Mouse (Mus musculus): ENCODE data around the gene Ahcyl2. TPM values are rescaled to one million over a fixed set of nuclear protein-coding genes. Genes with fewer than 3 reads are reported as not detected.

Gene Ahcyl2
- total and polyA plus RNA-seq, 3 experiments: 50.0 to 204 (median 184) TPM

GRCm38 (mm10) chr6:29776542-29777237 lies 8.9 kb downstream of the Ahcyl2 start:
- Histone ChIP-seq H3K4me2 (ENCODE audit: insufficient read depth, low read depth, poor library complexity, severe bottlenecking) (no peak overlapping the region), H3K36me3 (replicated peaks in 1 of 2; ENCODE audit: control insufficient read depth in 1 of 2, insufficient read depth in 1 of 2, low read length in 1 of 2) (peaks cover 0 to 20% of the 10 kb centered on the region in 2 experiments), H3K27ac (ENCODE audit: insufficient read depth, low read depth) (no peak overlapping the region), H3K79me2 (replicated peaks; ENCODE audit: control insufficient read depth, extremely low read depth, insufficient read depth, poor library complexity, severe bottlenecking) (peaks cover 23% of the 10 kb centered on the region), H3K9me3 (replicated peaks; ENCODE audit: low read length) (no peaks in the 10 kb centered on the region), H3K4me1 (ENCODE audit: control insufficient read depth in 1 of 2, insufficient read depth in 2 of 2) (peaks cover 0 to 55% of the 10 kb centered on the region in 2 experiments; a peak in 2 of 4 replicates), H3K9ac (ENCODE audit: insufficient read depth, low read depth) (no peak overlapping the region), H3K27me3 (replicated peaks) (no peaks in the 10 kb centered on the region), H3K4me3 (replicated peaks in 1 of 3; ENCODE audit: low read depth in 2 of 3, low read length in 2 of 3, poor library complexity in 1 of 3) (no peak overlapping the region)
- in situ Hi-C loops (cut with MboI; ENCODE audit: low pct_ligation_motif_present, low pct_unique_long_range_greater_than_20kb, low sequenced_read_pairs) (no loop called here), dilution Hi-C loops (cut with MboI; ENCODE audit: extremely low pct_ligation_motif_present, extremely low pct_unique_long_range_greater_than_20kb, low sequenced_read_pairs) (no loop called here)
- no peak for TF ChIP-seq HCFC1 (IDR thresholded peaks at IDR 0.05; ENCODE audit: low read depth, low read length)
- TF ChIP-seq ETS1 (conservative IDR thresholded peaks at IDR 0.05; ENCODE audit: low read depth, low read length): no peak
- TF ChIP-seq ELF1 (IDR thresholded peaks at IDR 0.05; ENCODE audit: low read depth, low read length): no peak
- TF ChIP-seq NELFE (IDR thresholded peaks at IDR 0.05; ENCODE audit: low read depth, low read length): no peak
- TF ChIP-seq MEF2A (IDR thresholded peaks at IDR 0.05; ENCODE audit: borderline replicate concordance, low read depth, low read length): no peak
- no peak for TF ChIP-seq NRF1 (IDR thresholded peaks at IDR 0.05; ENCODE audit: low read depth, low read length)
- no peak for TF ChIP-seq E2F4 (IDR thresholded peaks at IDR 0.05; ENCODE audit: insufficient replicate concordance, low read depth, low read length)
- TF ChIP-seq TCF12 (IDR thresholded peaks at IDR 0.05; ENCODE audit: low read depth, low read length): no peak
- TF ChIP-seq MAFK (IDR thresholded peaks at IDR 0.05; ENCODE audit: insufficient replicate concordance, low read length): no peak
- TF ChIP-seq ZMIZ1 (IDR thresholded peaks at IDR 0.05; ENCODE audit: low read depth, low read length): no peak
- no peak for TF ChIP-seq CHD1 (IDR thresholded peaks at IDR 0.05; ENCODE audit: low read depth, low read length)
- no peak for TF ChIP-seq EP300 (IDR thresholded peaks at IDR 0.05; ENCODE audit: low read length)
- no peak for TF ChIP-seq RCOR1 (conservative IDR thresholded peaks at IDR 0.05; ENCODE audit: low read depth, low read length)
- no peak for TF ChIP-seq MYC (IDR thresholded peaks at IDR 0.05; ENCODE audit: low read depth, low read length)
- TF ChIP-seq CHD2 (IDR thresholded peaks at IDR 0.05; ENCODE audit: low read length): no peak
- TF ChIP-seq RAD21 (IDR thresholded peaks at IDR 0.05; ENCODE audit: low read depth, low read length): no peak
- TF ChIP-seq KAT2A (IDR thresholded peaks at IDR 0.05; ENCODE audit: insufficient replicate concordance, low read length): no peak
- no peak for DNase-seq (ENCODE audit: extremely low read depth)

GRCm38 (mm10) chr6:29777238-29777555 lies 9.4 kb downstream of the Ahcyl2 start:
- dilution Hi-C loops (cut with MboI; ENCODE audit: extremely low pct_ligation_motif_present, extremely low pct_unique_long_range_greater_than_20kb, low sequenced_read_pairs) (no loop called here), in situ Hi-C loops (cut with MboI; ENCODE audit: low pct_ligation_motif_present, low pct_unique_long_range_greater_than_20kb, low sequenced_read_pairs) (no loop called here)
- TF ChIP-seq EP300 (IDR thresholded peaks at IDR 0.05; ENCODE audit: low read length) (peak; percentile 23; the same call in 1 of the 2 replicates), MAFK (IDR thresholded peaks at IDR 0.05; ENCODE audit: insufficient replicate concordance, low read length) (0 out of 2 replicates have a peak, but pooled peaks have one; percentile 7), UBTF (IDR thresholded peaks at IDR 0.05; ENCODE audit: low read depth, low read length) (no peak)

More at GRCm38 (mm10) chr6:29777238-29777555, 9.4 kb downstream of the Ahcyl2 start:
- Histone ChIP-seq H3K27ac (ENCODE audit: insufficient read depth, low read depth) (no peak overlapping the region), H3K36me3 (replicated peaks in 1 of 2; ENCODE audit: control insufficient read depth in 1 of 2, insufficient read depth in 1 of 2, low read length in 1 of 2) (peaks cover 0 to 20% of the 10 kb centered on the region in 2 experiments), H3K4me1 (ENCODE audit: control insufficient read depth in 1 of 2, insufficient read depth in 2 of 2) (peaks cover 0 to 50% of the 10 kb centered on the region in 2 experiments; a peak in 2 of 4 replicates), H3K4me2 (ENCODE audit: insufficient read depth, low read depth, poor library complexity, severe bottlenecking) (no peak overlapping the region), H3K27me3 (replicated peaks) (no peaks in the 10 kb centered on the region), H3K79me2 (replicated peaks; ENCODE audit: control insufficient read depth, extremely low read depth, insufficient read depth, poor library complexity, severe bottlenecking) (peaks cover 19% of the 10 kb centered on the region), H3K9ac (ENCODE audit: insufficient read depth, low read depth) (no peak overlapping the region), H3K9me3 (replicated peaks; ENCODE audit: low read length) (no peaks in the 10 kb centered on the region), H3K4me3 (replicated peaks in 1 of 3; ENCODE audit: low read depth in 2 of 3, low read length in 2 of 3, poor library complexity in 1 of 3) (no peak overlapping the region)
- DNase-seq (ENCODE audit: extremely low read depth): peak; percentile 49

Data from CH12.LX (cell line).